Mouse (Mus musculus): ENCODE measurements at regions not wholly inside any gene's neighbourhood (a gene's known extent, or its start where the extent isn't known, plus 50 kb on each side); places are given as distances from the start of the nearest gene placed in this dataset.

GRCm38 (mm10) chr6:53199474-53199873 lies 87.6 kb upstream of the Creb5 start:
- TF ChIP-seq CTCF (conservative IDR thresholded peaks at IDR 0.05; ENCODE audit: insufficient read depth, insufficient read length, low read depth, low read length) (no peak), POLR2A (IDR thresholded peaks at IDR 0.05; ENCODE audit: low read depth, low read length) (no peak)
